Mouse (Mus musculus): ENCODE measurements at regions not wholly inside any gene's neighbourhood (a gene's known extent, or its start where the extent isn't known, plus 50 kb on each side); places are given as distances from the start of the nearest gene placed in this dataset.

DNA sequence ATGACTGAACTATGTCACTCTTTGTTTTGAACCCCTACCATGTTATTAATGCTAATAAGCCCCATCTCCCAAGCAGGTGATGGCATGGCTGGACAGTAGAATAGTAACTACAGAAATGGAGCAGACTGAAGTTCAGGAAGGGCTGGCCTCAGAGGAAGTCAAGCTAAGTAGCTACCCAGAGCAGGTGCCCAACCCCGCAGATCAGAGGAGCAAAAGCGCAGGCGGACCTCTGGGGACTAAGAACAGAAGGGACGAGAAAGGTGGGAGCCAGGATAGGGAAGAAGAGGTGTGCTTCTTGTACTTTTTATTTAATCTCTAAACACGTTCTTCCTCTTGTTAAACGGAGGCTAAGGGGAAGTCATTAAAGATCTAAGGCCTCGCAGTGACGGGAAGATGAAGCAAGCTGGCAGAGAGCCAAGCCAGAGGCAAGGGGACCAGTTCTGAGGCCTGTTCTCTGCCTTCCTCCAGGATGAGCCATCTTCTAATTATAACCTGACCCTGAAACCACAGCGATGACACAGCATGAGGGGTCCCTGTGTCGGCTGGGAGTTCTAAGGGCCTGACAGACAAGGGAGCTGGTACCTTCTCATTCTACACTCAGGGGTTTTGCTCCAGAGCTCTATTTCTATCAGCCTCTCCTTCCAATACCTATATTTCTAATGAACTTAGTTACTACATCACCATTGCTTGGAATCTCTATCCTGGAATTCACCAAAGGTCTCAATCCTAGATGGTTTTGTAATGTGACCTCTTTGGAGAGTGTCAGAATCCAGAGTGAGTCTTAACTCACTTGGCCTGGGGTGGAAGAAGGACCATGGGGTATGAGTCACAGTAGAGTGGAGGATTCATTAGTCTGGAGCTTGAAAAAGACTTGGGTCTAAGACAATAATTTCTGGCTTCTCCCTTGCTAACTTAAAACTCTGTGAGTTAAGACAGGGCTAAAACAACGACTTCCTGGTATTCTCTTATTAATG lies 151.1 kb upstream of the Cpeb2 start:
- peak; percentile 53; the same call in 1 of the 2 replicates for ATAC-seq (ENCODE audit: extremely low read depth, insufficient number of reproducible peaks, low FRiP score, poor library complexity, severe bottlenecking)

DNA sequence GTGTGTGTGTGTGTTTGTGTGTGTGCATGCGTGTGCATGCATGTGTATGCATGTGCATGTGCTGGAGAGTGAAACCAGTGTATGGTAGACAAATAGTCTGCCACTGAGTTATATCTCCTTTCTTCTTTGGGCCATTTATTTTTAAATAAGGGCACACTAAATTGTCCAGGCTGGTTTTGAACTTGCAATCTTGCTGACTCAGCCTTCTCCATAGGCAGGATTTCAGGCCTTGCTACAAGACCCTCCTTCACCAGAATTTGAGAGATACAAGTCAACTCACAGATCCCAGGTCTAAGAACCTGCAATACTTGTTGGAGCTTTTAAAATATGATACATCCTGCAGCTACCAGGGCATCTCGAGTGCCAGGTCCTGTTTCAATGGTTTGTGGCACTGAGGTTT lies 145.9 kb upstream of the Cpeb2 start:
- ATAC-seq (ENCODE audit: extremely low read depth, insufficient number of reproducible peaks, low FRiP score, poor library complexity, severe bottlenecking) = no peak

DNA sequence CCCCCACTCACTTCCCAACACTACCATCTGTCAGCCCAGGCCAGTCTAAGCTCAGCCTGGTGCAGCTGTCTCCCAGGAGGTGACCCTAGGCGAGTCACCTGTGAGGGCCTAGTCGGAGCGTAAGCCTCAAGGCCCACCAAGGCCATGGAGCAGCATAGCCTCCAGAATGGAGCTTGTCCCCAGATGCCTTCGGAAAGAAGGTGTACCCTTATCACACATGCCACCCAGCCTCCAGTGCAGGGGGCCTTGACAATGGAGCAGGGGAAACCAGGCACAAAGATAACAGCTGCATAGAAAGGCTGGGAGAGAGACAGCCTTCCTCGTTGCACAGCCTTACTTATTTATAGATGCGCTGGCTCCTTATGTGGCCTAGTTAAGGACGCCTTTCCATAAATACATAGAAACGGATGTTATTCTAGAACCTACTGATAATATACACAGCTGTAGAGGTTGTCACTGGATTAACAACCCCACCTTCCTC lies 145.0 kb upstream of the Cpeb2 start:
- no peak for ATAC-seq (ENCODE audit: extremely low read depth, insufficient number of reproducible peaks, low FRiP score, poor library complexity, severe bottlenecking)

DNA sequence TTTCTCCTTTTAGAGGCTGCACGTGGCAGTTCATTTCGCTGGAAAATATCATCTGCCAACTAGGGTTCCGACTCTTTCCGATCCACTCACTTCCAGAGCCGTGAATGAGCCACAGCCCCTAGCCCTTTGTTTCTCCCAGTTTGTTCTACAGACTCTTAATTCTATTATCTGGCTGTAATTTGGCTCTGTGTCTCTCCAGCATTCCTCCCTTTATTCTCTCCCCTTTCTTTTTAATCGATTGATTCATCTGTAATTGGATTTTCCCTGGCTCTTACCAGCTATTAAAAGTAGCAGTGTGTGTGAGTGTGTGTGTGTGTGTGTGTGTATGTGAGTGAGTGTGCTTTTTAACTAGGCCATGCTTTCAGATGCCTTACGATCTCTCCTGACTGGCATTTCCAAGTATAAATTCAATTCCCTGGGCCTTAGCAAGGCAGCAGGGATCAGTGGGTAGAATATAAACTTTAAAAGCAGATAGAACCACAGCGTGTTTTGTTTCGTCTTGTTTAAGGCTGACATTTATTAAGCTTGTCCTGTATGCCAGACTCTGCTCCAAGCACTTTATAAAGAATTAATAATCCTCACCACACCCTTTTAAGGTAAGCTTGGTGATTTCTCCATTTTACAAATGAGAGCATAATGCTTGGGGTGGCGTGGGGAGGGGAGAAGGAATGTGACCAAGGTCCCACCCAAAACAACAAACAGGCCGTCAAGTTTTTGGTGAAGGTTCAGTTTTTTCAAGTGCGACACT lies 144.1 kb upstream of the Cpeb2 start:
- no peak for ATAC-seq (ENCODE audit: extremely low read depth, insufficient number of reproducible peaks, low FRiP score, poor library complexity, severe bottlenecking)

DNA sequence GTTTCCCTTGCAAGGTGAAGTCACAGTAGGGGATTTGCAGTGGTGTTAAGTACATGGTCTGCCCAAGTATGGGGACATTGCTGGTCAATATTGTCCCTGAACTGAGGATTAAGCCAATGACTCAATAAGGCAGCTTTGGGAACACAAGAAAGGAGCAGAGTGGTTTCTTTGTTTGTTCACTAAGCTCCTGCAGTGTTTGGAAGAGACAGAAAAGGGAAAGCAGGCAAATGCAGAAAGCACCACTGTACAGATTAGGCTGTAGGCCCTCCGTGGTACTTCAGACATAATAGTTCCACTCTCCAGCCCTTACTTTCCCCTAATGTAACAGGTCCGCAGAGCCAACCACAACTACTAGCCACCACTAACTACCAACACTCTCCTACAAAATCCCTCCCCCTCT lies 143.5 kb upstream of the Cpeb2 start:
- no peak for ATAC-seq (ENCODE audit: extremely low read depth, insufficient number of reproducible peaks, low FRiP score, poor library complexity, severe bottlenecking)

DNA sequence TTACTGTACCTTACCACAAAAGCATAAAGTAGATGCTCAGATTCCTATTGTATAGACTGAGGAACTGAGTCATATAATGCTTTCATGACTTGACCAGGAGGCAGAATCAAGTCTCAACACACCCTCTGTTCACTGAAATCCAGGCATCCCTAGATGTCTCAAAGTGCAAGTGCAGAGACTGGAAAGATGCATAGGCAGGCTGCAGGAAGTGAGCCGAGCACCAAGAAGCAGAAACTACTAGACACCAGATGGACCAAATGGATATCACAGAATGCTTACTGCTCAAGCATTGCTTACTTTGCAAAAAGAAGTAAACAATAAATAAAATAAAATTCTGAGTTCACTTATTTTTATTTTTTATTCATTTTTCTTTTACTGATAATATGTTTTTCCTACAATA lies 143.0 kb upstream of the Cpeb2 start:
- ATAC-seq (ENCODE audit: extremely low read depth, insufficient number of reproducible peaks, low FRiP score, poor library complexity, severe bottlenecking) = no peak

- no peak for ATAC-seq (ENCODE audit: extremely low read depth, insufficient number of reproducible peaks, low FRiP score, poor library complexity, severe bottlenecking)
Observed at GRCm38 (mm10) chr5:43093647-43094326, 139.2 kb upstream of the Cpeb2 start.

- no peak for ATAC-seq (ENCODE audit: extremely low read depth, insufficient number of reproducible peaks, low FRiP score, poor library complexity, severe bottlenecking)
Observed at GRCm38 (mm10) chr5:43094329-43094898, 138.6 kb upstream of the Cpeb2 start.

DNA sequence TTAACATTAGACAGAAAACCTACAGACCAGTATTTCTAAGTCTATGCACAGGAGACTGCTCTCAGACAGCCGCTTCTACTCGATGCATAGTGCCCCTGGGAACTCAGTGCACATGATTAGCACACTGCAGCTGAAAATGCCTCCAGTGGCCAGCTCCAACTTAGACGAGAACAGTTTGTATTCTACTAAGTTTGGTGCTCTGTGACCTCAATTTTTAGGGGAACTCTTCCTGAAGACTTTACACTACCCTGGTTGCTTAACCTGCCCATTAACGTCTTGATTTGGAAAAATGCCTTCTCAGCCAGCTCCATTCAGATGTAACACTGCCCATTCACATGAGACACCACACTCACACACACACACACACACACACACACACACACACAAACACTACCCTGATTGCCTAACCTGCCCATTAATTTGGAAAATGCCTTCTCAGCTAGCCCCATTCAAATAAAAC lies 130.9 kb upstream of the Cpeb2 start:
- 0 out of 2 replicates have a peak, but pooled peaks have one; percentile 30 for ATAC-seq (ENCODE audit: extremely low read depth, insufficient number of reproducible peaks, low FRiP score, poor library complexity, severe bottlenecking)

DNA sequence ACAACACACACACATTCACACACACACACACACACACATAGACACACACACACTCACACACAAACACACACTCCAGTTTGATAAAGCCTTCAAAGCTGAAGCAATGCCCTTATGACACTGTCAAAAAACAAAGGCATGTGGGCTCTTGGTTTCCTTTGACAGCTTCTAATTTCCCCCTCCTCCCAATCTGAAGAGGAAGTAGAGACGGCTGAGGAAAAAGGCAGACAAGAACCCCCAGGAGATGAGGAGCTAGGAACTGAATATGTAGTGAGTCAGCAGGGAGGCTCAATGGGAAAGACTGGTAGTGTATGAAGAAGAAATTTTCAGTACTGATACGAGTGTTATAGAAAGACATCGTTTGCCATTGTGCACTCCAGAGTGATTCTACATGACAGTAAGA lies 130.4 kb upstream of the Cpeb2 start:
- no peak for ATAC-seq (ENCODE audit: extremely low read depth, insufficient number of reproducible peaks, low FRiP score, poor library complexity, severe bottlenecking)

GRCm38 (mm10) chr5:43103728-43104127 lies 129.2 kb upstream of the Cpeb2 start:
- ATAC-seq (ENCODE audit: extremely low read depth, insufficient number of reproducible peaks, low FRiP score, poor library complexity, severe bottlenecking) = no peak

GRCm38 (mm10) chr5:43105528-43105927 lies 127.4 kb upstream of the Cpeb2 start:
- ATAC-seq (ENCODE audit: extremely low read depth, insufficient number of reproducible peaks, low FRiP score, poor library complexity, severe bottlenecking) = no peak

DNA sequence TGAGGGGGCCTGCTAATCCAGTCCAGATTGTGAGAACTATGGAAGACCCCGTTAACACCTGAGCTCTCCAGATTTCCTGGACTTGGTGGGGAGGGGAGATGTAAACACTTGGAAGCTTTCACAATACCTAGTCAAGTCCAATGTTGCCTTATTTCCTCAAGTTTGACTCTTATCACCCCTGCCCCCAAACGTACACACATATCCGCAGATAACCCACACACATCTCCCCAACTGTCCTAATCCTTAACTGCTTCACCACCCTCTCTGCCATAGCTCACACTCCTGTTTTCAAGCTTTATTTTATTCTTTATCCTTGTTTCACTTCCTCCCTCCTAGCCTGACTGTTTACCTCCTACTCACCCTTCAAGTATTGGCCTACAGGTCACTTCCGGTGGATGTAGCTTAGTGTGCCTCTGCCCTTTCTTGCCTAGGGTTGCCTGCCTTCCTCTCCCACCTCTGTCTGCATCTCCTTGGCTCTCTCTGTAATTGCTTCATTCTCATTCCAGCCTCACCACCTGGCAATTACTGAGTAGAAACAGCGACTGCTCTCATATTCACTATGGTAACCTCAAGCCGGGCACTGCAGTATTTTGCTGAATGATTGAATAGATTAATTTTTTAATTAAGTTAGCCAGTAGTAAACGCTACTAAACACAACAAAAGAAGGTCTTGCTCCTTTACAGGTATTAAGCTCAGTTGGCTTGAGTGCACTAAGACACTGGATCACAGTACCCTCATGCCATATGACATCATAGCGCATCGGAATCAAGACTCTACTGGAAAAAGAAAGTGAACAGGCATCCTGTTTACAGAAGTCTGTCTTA lies 125.3 kb upstream of the Cpeb2 start:
- ATAC-seq (ENCODE audit: extremely low read depth, insufficient number of reproducible peaks, low FRiP score, poor library complexity, severe bottlenecking) = no peak

GRCm38 (mm10) chr5:43108260-43108589 lies 124.7 kb upstream of the Cpeb2 start:
- ATAC-seq (ENCODE audit: extremely low read depth, insufficient number of reproducible peaks, low FRiP score, poor library complexity, severe bottlenecking) = no peak

DNA sequence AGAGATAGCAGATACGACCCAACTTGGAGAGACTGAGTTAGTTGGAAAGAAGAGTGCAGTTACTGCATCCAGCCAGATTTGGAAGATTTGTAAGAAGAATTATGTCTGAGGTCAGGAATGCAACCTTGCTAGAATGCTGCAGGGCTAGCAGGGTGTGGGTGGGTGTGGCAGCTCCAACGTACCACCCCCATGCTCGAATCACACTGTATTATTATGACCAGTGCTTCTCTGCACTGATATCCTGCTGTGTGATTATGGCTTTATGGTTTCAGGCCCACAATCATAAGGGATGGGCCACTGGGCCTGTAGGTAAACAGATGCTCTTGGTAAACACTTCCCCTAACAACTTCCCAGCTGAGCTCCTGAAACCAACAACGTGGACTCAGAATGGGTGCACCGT lies 122.8 kb upstream of the Cpeb2 start:
- ATAC-seq (ENCODE audit: extremely low read depth, insufficient number of reproducible peaks, low FRiP score, poor library complexity, severe bottlenecking) = no peak

DNA sequence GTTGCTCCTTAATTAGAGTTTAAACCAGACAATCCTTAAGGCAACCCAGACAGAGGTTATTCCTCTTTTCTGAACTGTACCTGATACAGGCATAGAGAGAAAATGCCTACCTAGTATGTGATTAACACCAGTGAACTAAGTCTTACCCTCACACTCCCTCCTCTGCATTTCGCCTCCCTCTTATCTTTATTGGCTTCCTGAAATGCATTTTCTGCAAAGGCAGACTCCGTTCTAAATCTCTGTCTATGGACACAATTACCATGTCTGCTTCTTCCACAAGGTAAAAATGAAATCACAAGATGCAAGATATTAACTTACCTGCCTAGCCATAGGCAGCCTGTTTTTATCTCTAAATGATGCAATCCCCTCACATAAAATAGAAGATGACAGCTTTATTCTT lies 121.2 kb upstream of the Cpeb2 start:
- no peak for ATAC-seq (ENCODE audit: extremely low read depth, insufficient number of reproducible peaks, low FRiP score, poor library complexity, severe bottlenecking)

GRCm38 (mm10) chr5:43113405-43114119 lies 119.4 kb upstream of the Cpeb2 start:
- no peak for ATAC-seq (ENCODE audit: extremely low read depth, insufficient number of reproducible peaks, low FRiP score, poor library complexity, severe bottlenecking)

- ATAC-seq (ENCODE audit: extremely low read depth, insufficient number of reproducible peaks, low FRiP score, poor library complexity, severe bottlenecking) = no peak
Observed at GRCm38 (mm10) chr5:43115507-43115906, 117.5 kb upstream of the Cpeb2 start.

Measured in neutrophil, adult 5-6 weeks (primary cell).